Mouse (Mus musculus): ENCODE data around the gene Mettl23.

GRCm38 (mm10) chr11:116878454-116878853, 35.4 kb downstream of the Mettl23 start:
- TF ChIP-seq POLR2AphosphoS5 (IDR thresholded peaks at IDR 0.05; ENCODE audit: insufficient replicate concordance, low read depth, low read length) (no peak), CTCF (IDR thresholded peaks at IDR 0.05; ENCODE audit: low read depth, low read length) (no peak), GATA1 (IDR thresholded peaks at IDR 0.05; ENCODE audit: borderline replicate concordance, low read length) (no peak)

All from G1E (cell line).